Mouse (Mus musculus) liver, adult 2 months (tissue): Measurements from ENCODE around the gene Zap70.

ENCODE experiments used
- CTCF ChIP-seq: fragments of 200-500 bp; IDR thresholded peaks from 2 replicates; pipeline ENCODE4 v1.5.1; 2011; ENCODE audit warnings: low read depth, low read length, control low read depth
- POLR2A ChIP-seq: fragments of 200-500 bp; IDR thresholded peaks from 2 replicates; pipeline ENCODE4 v1.6.1; 2011; ENCODE audit warnings: low read length, control low read depth; ENCODE audit not compliant: insufficient read depth; ENCODE audit errors: extremely low read depth

- TF ChIP-seq POLR2A (no peak), CTCF (no peak)
Measured at GRCm38 (mm10) chr1:36807782-36808565, 46.4 kb downstream of the Zap70 start.
